Mouse (Mus musculus) left cerebral cortex, adult 2 months (tissue): ENCODE measurements around the gene Nkx2-1. TPM values are rescaled to one million over a fixed set of nuclear protein-coding genes. Genes with fewer than 3 reads are reported as not detected.

Source experiments
- DNase-seq, 2 experiments: peaks; one replicate each; pipeline ENCODE4 v3.0.0; 2021 to 2022; ENCODE audit warnings: low spot score in 2 of 2, mixed read lengths in 1 of 2; ENCODE audit errors: extremely low spot score in 1 of 2
- H3K27ac ChIP-seq: fragments of 200-600 bp; 2 replicates; pipeline ENCODE4 v1.8.1; 2022
- H3K4me3 ChIP-seq: fragments of 200-600 bp; 2 replicates; pipeline ENCODE4 v1.8.1; 2022
- CTCF ChIP-seq: fragments of 200-600 bp; IDR thresholded peaks from 2 replicates; pipeline ENCODE4 v1.8.1; 2022; ENCODE audit warnings: antibody characterized with exemption, mild to moderate bottlenecking, moderate library complexity
- intact Hi-C: fragments of 180-260 bp; cut with DNase I; formaldehyde crosslinking; loops from one replicate; pipeline ENCODE4 v1.15.1; 2025
- long read RNA-seq, 2 experiments: library from polyadenylated mRNA; stranded (forward); transcript quantifications; one replicate each; pipeline ENCODE4 v2.0.0; 2021; ENCODE audit warnings: borderline mapping rate in 2 of 2
- total RNA-seq, 2 experiments: library from RNA; stranded (reverse); gene quantifications; 2 replicates each; pipeline ENCODE4 v1.2.3; 2021

The Nkx2-1 gene
- under 1 TPM; 0.29 to 0.79 TPM for total RNA-seq
- long read RNA-seq, experiment 1 = 0 reads
- long read RNA-seq, experiment 2 = 0 reads

DNA sequence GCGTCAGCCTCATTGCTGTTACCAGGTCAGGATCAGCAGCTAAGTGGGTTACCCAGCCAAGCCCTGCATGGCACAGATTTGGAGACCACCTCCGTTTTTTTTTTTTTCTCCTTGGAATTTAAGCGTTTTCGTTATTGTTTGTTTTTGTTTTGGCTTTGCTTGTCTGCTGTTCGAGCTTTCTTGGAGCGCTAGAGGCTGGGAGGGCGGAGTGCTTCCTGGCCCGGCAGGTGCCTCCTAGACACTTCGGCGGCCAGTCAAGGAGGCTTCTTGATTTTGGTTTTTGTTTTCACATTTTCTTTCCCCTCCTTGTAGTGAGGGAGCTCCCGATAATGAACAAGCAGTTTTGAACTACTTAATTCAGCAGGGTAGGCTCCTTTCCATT, at the start of gene Nkx2-1:
Gene Nkx2-1 (minus strand): TSS at position 25 of the 382 bp plus-strand sequence.
- intact Hi-C loops = loop anchor here (5.0 kb wide), 2 partner anchors 160 to 1000 kb away; no protein-coding TSS in a partner anchor
- Histone ChIP-seq H3K27ac (no peak within 1 kb of the TSS), H3K4me3 (no peak within 1 kb of the TSS)
- no peak for DNase-seq
- TF ChIP-seq CTCF = no peak

GRCm38 (mm10) chr12:56541068-56541467, 4.4 kb upstream of the Nkx2-1 start:
- intact Hi-C loops = loop anchor here (1.0 to 5.0 kb wide), 3 partner anchors 299 to 654 kb away; no protein-coding TSS in a partner anchor
- no peak overlapping the region for H3K4me3 ChIP-seq
- H3K27ac ChIP-seq = no peak overlapping the region
- TF ChIP-seq CTCF = peak; percentile 90
- DNase-seq = peak; percentile 78 to 82

DNA sequence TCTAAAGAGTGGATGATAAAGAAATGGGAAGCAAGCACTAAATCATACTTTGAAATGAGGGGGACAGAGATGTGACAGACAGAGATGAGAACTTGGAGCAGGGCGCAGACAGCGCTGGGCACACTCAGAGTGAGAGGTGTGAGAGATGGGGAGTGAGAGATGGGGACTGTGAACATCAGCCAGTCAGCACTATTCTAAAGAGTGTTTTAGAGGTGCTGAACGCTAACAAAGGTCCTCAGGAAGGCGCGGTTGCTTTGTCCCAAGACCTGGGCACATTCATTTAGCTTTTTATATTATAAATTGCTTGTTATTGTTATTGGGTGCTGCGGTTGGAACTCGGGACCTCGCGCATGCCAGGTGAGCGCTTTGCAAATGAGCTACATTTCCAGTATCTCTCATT, 3.9 kb upstream of the Nkx2-1 start:
- intact Hi-C loops = loop anchor here (2.0 to 5.0 kb wide), 2 partner anchors 298 to 654 kb away; no protein-coding TSS in a partner anchor
- no peak for TF ChIP-seq CTCF
- no peak for DNase-seq
- no peak overlapping the region for H3K4me3 ChIP-seq
- H3K27ac ChIP-seq = no peak overlapping the region

DNA sequence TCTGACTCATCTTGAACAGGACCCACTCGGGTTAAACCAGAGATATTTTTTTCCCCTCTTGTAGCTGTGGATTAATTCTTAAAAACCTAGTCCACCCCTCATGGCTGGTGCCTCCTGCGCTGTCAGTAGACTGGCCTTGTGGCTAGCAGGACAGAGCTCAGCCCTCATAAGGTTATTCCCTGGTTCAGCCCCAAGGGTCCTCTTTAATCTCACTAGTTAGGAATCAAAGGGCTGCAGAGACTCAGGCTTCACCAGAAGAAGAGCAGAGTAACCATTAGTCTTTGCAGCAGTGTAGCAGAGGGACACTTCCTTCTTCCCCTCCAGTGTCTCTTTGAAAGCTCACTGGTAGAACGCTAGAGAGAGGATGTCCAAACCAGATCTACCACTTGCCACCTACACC, 1.9 kb upstream of the Nkx2-1 start:
- Histone ChIP-seq H3K4me3 (no peak overlapping the region), H3K27ac (no peak overlapping the region)
- intact Hi-C loops = loop anchor here (5.0 kb wide), 2 partner anchors 159 to 999 kb away; no protein-coding TSS in a partner anchor
- TF ChIP-seq CTCF = no peak
- no peak for DNase-seq

GRCm38 (mm10) chr12:56537931-56538330, 1.2 kb upstream of the Nkx2-1 start:
- intact Hi-C loops = loop anchor here (5.0 kb wide), 2 partner anchors 159 to 999 kb away; no protein-coding TSS in a partner anchor
- no peak for TF ChIP-seq CTCF
- Histone ChIP-seq H3K4me3 (no peak overlapping the region), H3K27ac (no peak overlapping the region)
- DNase-seq = no peak

- Histone ChIP-seq H3K4me3 (no peak overlapping the region), H3K27ac (no peak overlapping the region)
- intact Hi-C loops = loop anchor here (5.0 kb wide), 2 partner anchors 160 to 1000 kb away; no protein-coding TSS in a partner anchor
- no peak for DNase-seq
- TF ChIP-seq CTCF = no peak
Measured at GRCm38 (mm10) chr12:56537342-56537741, 634 bp upstream of the Nkx2-1 start.

- intact Hi-C loops = loop anchor here (5.0 kb wide), 2 partner anchors 161 to 1001 kb away; no protein-coding TSS in a partner anchor
- Histone ChIP-seq H3K27ac (no peak overlapping the region), H3K4me3 (no peak overlapping the region)
- DNase-seq = no peak
- TF ChIP-seq CTCF = no peak
Measured at GRCm38 (mm10) chr12:56536174-56536883, 379 bp downstream of the Nkx2-1 start.

DNA sequence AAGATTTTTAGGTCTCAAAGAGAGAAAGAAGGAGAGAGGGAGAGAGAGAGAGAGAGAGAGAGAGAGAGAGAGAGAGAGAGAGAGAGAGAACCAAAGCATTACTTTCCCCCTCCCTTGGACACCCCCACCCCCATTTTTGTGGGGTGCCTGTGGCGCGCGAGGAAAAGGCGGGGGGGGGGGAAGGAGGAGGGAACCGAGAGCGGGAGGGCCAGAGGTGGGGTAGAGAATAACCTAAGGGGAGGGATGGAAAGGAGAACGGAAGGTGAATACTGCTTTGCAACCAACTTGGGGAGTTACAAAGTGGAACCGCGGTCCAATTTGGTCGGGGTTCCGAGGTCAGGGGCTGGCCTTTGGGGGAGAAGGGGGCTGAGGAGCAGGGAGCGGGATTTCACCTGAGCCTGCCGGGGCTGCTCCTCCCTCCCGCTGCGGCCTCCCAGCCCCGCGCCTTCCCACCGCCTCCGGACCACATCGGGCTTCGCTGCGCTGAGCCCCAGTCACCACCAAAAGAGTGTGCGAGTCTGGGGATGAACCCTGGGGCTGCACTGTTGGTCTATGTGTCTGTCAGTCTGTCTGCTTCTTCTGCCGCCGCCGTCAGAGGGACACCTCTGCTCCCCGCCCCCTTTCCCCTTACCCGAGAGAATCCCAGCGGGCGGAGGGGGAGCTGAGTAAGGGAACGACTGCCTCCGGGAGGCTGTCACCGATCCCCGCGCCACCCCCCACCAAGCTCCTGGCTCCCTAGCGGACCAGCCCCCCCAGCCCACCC, 1.1 kb downstream of the Nkx2-1 start:
- Histone ChIP-seq H3K4me3 (no peak overlapping the region), H3K27ac (no peak overlapping the region)
- DNase-seq = no peak
- TF ChIP-seq CTCF = no peak
- intact Hi-C loops = loop anchor here (5.0 kb wide), 2 partner anchors 162 to 1002 kb away; no protein-coding TSS in a partner anchor

- no peak for TF ChIP-seq CTCF
- H3K27ac ChIP-seq = no peak overlapping the region
- intact Hi-C loops = loop anchor here (5.0 kb wide), 3 partner anchors 163 to 1013 kb away; partner anchors contain the start of gene Foxa1
- H3K4me3 ChIP-seq = no peak overlapping the region
- DNase-seq = no peak
Measured at GRCm38 (mm10) chr12:56534651-56535326, 1.9 kb downstream of the Nkx2-1 start.

GRCm38 (mm10) chr12:56534311-56534650, 2.4 kb downstream of the Nkx2-1 start:
- intact Hi-C loops = loop anchor here (5.0 kb wide), 1 partner anchor 1013 kb away; the partner anchor contains the start of gene Foxa1
- no peak for DNase-seq
- no peak overlapping the region for H3K4me3 ChIP-seq
- H3K27ac ChIP-seq = no peak overlapping the region
- no peak for TF ChIP-seq CTCF

GRCm38 (mm10) chr12:56533501-56534310, 3.0 kb downstream of the Nkx2-1 start:
- Histone ChIP-seq H3K4me3 (no peak overlapping the region), H3K27ac (no peak overlapping the region)
- intact Hi-C loops = loop anchor here (5.0 kb wide), 1 partner anchor 1014 kb away; the partner anchor contains the start of gene Foxa1
- DNase-seq = no peak
- no peak for TF ChIP-seq CTCF
